Mouse (Mus musculus) testis, postnatal 14 days (tissue): ENCODE data around the gene Cactin.
A peak's percentile ranks its signal among the peaks of the same experiment; 100 is the strongest.

Source experiments
- DNase-seq: peaks from one replicate; pipeline ENCODE4 v3.0.0; 2021; ENCODE audit warnings: low spot score

Cactin gene

GRCm38 (mm10) chr10:81320550-81321347 is at the start of gene Cactin:
Gene Cactin, plus strand, starts transcription at chr10:81321103.
- DNase-seq: peak; percentile 100

- DNase-seq: no peak
These were observed 48.5 kb upstream of the Cactin start for GRCm38 (mm10) chr10:81272356-81272755.

- no peak for DNase-seq
These were observed 47.1 kb upstream of the Cactin start for GRCm38 (mm10) chr10:81273842-81274241.

- no peak for DNase-seq
These were observed 43.2 kb upstream of the Cactin start for GRCm38 (mm10) chr10:81277676-81278075.

GRCm38 (mm10) chr10:81279496-81279895 is 41.4 kb upstream of the Cactin start:
- DNase-seq: no peak

- no peak for DNase-seq
These were observed 36.7 kb upstream of the Cactin start for GRCm38 (mm10) chr10:81284189-81284588.

GRCm38 (mm10) chr10:81284719-81285118 is 36.2 kb upstream of the Cactin start:
- DNase-seq: no peak

- DNase-seq: peak; percentile 88
These were observed 35.0 kb upstream of the Cactin start for GRCm38 (mm10) chr10:81285694-81286450.

GRCm38 (mm10) chr10:81286586-81286985 is 34.3 kb upstream of the Cactin start:
- DNase-seq: no peak

GRCm38 (mm10) chr10:81287513-81288157 is 33.3 kb upstream of the Cactin start:
- DNase-seq: peak; percentile 68

- DNase-seq: no peak
These were observed 32.3 kb upstream of the Cactin start for GRCm38 (mm10) chr10:81288601-81289000.

GRCm38 (mm10) chr10:81289278-81289677 is 31.6 kb upstream of the Cactin start:
- peak; percentile 54 for DNase-seq

GRCm38 (mm10) chr10:81289811-81290210 is 31.1 kb upstream of the Cactin start:
- no peak for DNase-seq

GRCm38 (mm10) chr10:81290698-81291460 is 30.0 kb upstream of the Cactin start:
- DNase-seq: no peak

- DNase-seq: no peak
These were observed 29.3 kb upstream of the Cactin start, which contains the start of gene Tjp3 for GRCm38 (mm10) chr10:81291511-81292104. Gene Tjp3, minus strand, starts transcription at chr10:81291581.

- peak; percentile 100 for DNase-seq
These were observed 28.2 kb upstream of the Cactin start, which contains the start of gene Pip5k1c for GRCm38 (mm10) chr10:81292554-81293333. Gene Pip5k1c, plus strand, starts transcription at chr10:81292963.

GRCm38 (mm10) chr10:81293334-81294030 is 27.4 kb upstream of the Cactin start:
- DNase-seq: no peak

GRCm38 (mm10) chr10:81294442-81294841 is 26.5 kb upstream of the Cactin start:
- DNase-seq: no peak

- no peak for DNase-seq
These were observed 25.7 kb upstream of the Cactin start for GRCm38 (mm10) chr10:81295185-81295584.

GRCm38 (mm10) chr10:81297246-81297645 is 23.7 kb upstream of the Cactin start:
- no peak for DNase-seq
